Mouse (Mus musculus) hindbrain, embryonic 14.5 days (tissue): ENCODE data around the gene Hdhd3. TPM values are rescaled to one million over a fixed set of nuclear protein-coding genes. Genes with fewer than 3 reads are reported as not detected.

Experiments used
- ATAC-seq: fragments of 200-750 bp; cut with Nextera tagmentation; 2 replicates; pipeline ENCODE4 v1.8.0; 2017; ENCODE audit warnings: moderate number of reproducible peaks, mild to moderate bottlenecking, moderate TSS enrichment, moderate library complexity; ENCODE audit not compliant: low FRiP score
- DNase-seq: peaks from one replicate; pipeline ENCODE4 v3.0.0-alpha.2; 2015; ENCODE audit warnings: low spot score
- H3K27ac ChIP-seq: fragments of 300-500 bp; sonication (generic); 2 replicates; pipeline ENCODE4 v1.5.1; 2014; ENCODE audit warnings: mild to moderate bottlenecking, moderate library complexity
- H3K27me3 ChIP-seq: fragments of 300-500 bp; sonication (generic); 2 replicates; pipeline ENCODE4 v1.6.1; 2014; ENCODE audit warnings: mild to moderate bottlenecking, low read length, mixed read lengths; ENCODE audit not compliant: control insufficient read depth, insufficient read depth
- H3K36me3 ChIP-seq: fragments of 300-500 bp; sonication (generic); replicated peaks from 2 replicates; pipeline ENCODE4 v1.6.1; 2014; ENCODE audit not compliant: control insufficient read depth, insufficient read depth
- H3K4me1 ChIP-seq: fragments of 300-500 bp; sonication (generic); replicated peaks from 2 replicates; pipeline ENCODE4 v1.6.1; 2014; ENCODE audit warnings: antibody characterized with exemption, low read length, mixed read lengths; ENCODE audit not compliant: control insufficient read depth, insufficient read depth
- H3K4me2 ChIP-seq: fragments of 300-500 bp; sonication (generic); replicated peaks from 2 replicates; pipeline ENCODE4 v1.6.1; 2014; ENCODE audit warnings: mild to moderate bottlenecking, moderate library complexity
- H3K4me3 ChIP-seq: fragments of 300-500 bp; sonication (generic); replicated peaks from 2 replicates; pipeline ENCODE4 v1.5.1; 2014; ENCODE audit warnings: mild to moderate bottlenecking, low read length
- H3K9ac ChIP-seq: fragments of 300-500 bp; sonication (generic); 2 replicates; pipeline ENCODE4 v1.6.1; 2014
- H3K9me3 ChIP-seq: fragments of 300-500 bp; sonication (generic); 2 replicates; pipeline ENCODE4 v1.6.1; 2016; ENCODE audit warnings: low read length; ENCODE audit not compliant: control insufficient read depth
- WGBS: fragments of 180-500 bp; shearing (Covaris S2); extraction: QIAGEN DNeasy Blood & Tissue Kit; methylation state at CpG from one replicate; pipeline ENCODE4 v1.1.7; 2014; 5-methylcytosine and 5-hydroxymethylcytosine counted together
- polyA plus RNA-seq: library from polyadenylated mRNA; unstranded; fragments of >200 nt; fragmentation: Nextera tagmentation; extraction: Ambion mirVana; gene quantifications from 2 replicates; pipeline ENCODE4 v1.2.1, GENCODE M21; 2014

Gene Hdhd3
- polyA plus RNA-seq, 1 experiment from 2014 or later: 13.3 TPM

- Histone ChIP-seq H3K4me3 (peak within 1 kb of the TSS; percentile 69), H3K9ac (peak within 1 kb of the TSS; percentile 84), H3K27ac (peak within 1 kb of the TSS; percentile 98), H3K4me1 (peaks cover 13% of the 10 kb centered on the region; the same call in 1 of the 2 replicates), H3K9me3 (no peaks in the 10 kb centered on the region), H3K27me3 (no peaks in the 10 kb centered on the region), H3K36me3 (0 out of 2 replicates have a peak, but pooled peaks cover 7% of the 10 kb centered on the region), H3K4me2 (peak within 1 kb of the TSS; percentile 79)
- WGBS: under 1% methylated on average over 59 of the region's 59 CpGs
- ATAC-seq (peak; percentile 98), DNase-seq (peak; percentile 99)
Observed at GRCm38 (mm10) chr4:62524651-62525488, 21.6 kb upstream of the Hdhd3 start, which contains the start of the genes Pole3 and 4933430I17Rik. Gene Pole3 (minus strand): TSS chr4:62525068. Gene 4933430I17Rik (plus strand): TSS chr4:62525369.

GRCm38 (mm10) chr4:62520892-62521400 is 17.7 kb upstream of the Hdhd3 start:
- no peak for ATAC-seq
- Histone ChIP-seq H3K9ac (no peak overlapping the region), H3K27me3 (no peaks in the 10 kb centered on the region)

GRCm38 (mm10) chr4:62519849-62520233 is 16.6 kb upstream of the Hdhd3 start, which contains the start of gene Alad:
Gene Alad (minus strand): TSS chr4:62519918.
- Histone ChIP-seq H3K36me3 (0 out of 2 replicates have a peak, but pooled peaks cover 7% of the 10 kb centered on the region), H3K4me2 (peak within 1 kb of the TSS; percentile 58), H3K4me3 (peak within 1 kb of the TSS; percentile 70), H3K9me3 (no peaks in the 10 kb centered on the region), H3K27me3 (no peaks in the 10 kb centered on the region), H3K9ac (peak within 1 kb of the TSS; percentile 69), H3K4me1 (peaks cover 25% of the 10 kb centered on the region), H3K27ac (peak within 1 kb of the TSS; percentile 75)
- ATAC-seq (peak; percentile 90), DNase-seq (peak; percentile 79)
- under 1% methylated on average over 37 of the region's 37 CpGs for WGBS

More at GRCm38 (mm10) chr4:62520892-62521400, 17.7 kb upstream of the Hdhd3 start:
- H3K4me2 ChIP-seq: peak overlapping the region; percentile 58; the same call in 1 of the 2 replicates
- no peak for DNase-seq
- H3K4me1 ChIP-seq: peaks cover 25% of the 10 kb centered on the region
- H3K9me3 ChIP-seq: no peaks in the 10 kb centered on the region
- no peak overlapping the region; the same call in 1 of the 2 replicates for H3K4me3 ChIP-seq
- WGBS: 91% methylated on average over 2 of the region's 2 CpGs
- 0 out of 2 replicates have a peak, but pooled peaks cover 7% of the 10 kb centered on the region for H3K36me3 ChIP-seq
- no peak overlapping the region for H3K27ac ChIP-seq

GRCm38 (mm10) chr4:62519122-62519848 is 16.0 kb upstream of the Hdhd3 start:
- H3K36me3 ChIP-seq: 0 out of 2 replicates have a peak, but pooled peaks cover 7% of the 10 kb centered on the region
- H3K4me2 ChIP-seq: peak overlapping the region; percentile 58
- DNase-seq: no peak
- H3K4me3 ChIP-seq: peak overlapping the region; percentile 70
- H3K4me1 ChIP-seq: peaks cover 23% of the 10 kb centered on the region
- peak overlapping the region; percentile 69 for H3K9ac ChIP-seq
- WGBS: 4% methylated on average over 26 of the region's 26 CpGs
- no peaks in the 10 kb centered on the region for H3K27me3 ChIP-seq
- peak; percentile 82 for ATAC-seq
- H3K27ac ChIP-seq: peak overlapping the region; percentile 75
- no peaks in the 10 kb centered on the region for H3K9me3 ChIP-seq

GRCm38 (mm10) chr4:62518416-62519121 is 15.3 kb upstream of the Hdhd3 start:
- Histone ChIP-seq H3K4me1 (peaks cover 18% of the 10 kb centered on the region), H3K9ac (peak overlapping the region; percentile 69), H3K4me2 (peak overlapping the region; percentile 58), H3K9me3 (no peaks in the 10 kb centered on the region), H3K27me3 (no peaks in the 10 kb centered on the region), H3K27ac (peak overlapping the region; percentile 75; the same call in 1 of the 2 replicates), H3K4me3 (peak overlapping the region; percentile 70), H3K36me3 (peaks cover 12% of the 10 kb centered on the region)
- DNase-seq: no peak
- no peak for ATAC-seq
- 60% methylated on average over 13 of the region's 13 CpGs for WGBS

GRCm38 (mm10) chr4:62517538-62518415 is 14.5 kb upstream of the Hdhd3 start:
- WGBS: 88% methylated on average over 10 of the region's 10 CpGs
- no peaks in the 10 kb centered on the region for H3K27me3 ChIP-seq
- H3K9ac ChIP-seq: no peak overlapping the region
- no peak overlapping the region for H3K27ac ChIP-seq
- no peaks in the 10 kb centered on the region for H3K9me3 ChIP-seq
- ATAC-seq: no peak
- no peak for DNase-seq
- H3K4me2 ChIP-seq: peak overlapping the region; percentile 58; the same call in 1 of the 2 replicates
- peaks cover 16% of the 10 kb centered on the region for H3K36me3 ChIP-seq
- H3K4me3 ChIP-seq: no peak overlapping the region
- peaks cover 18% of the 10 kb centered on the region for H3K4me1 ChIP-seq

GRCm38 (mm10) chr4:62517046-62517445 is 13.8 kb upstream of the Hdhd3 start:
- H3K9me3 ChIP-seq: no peaks in the 10 kb centered on the region
- no peak overlapping the region for H3K4me2 ChIP-seq
- peaks cover 18% of the 10 kb centered on the region for H3K4me1 ChIP-seq
- no peak overlapping the region for H3K27ac ChIP-seq
- H3K4me3 ChIP-seq: no peak overlapping the region
- H3K9ac ChIP-seq: no peak overlapping the region
- DNase-seq (no peak), ATAC-seq (no peak)
- peaks cover 20% of the 10 kb centered on the region for H3K36me3 ChIP-seq
- H3K27me3 ChIP-seq: no peaks in the 10 kb centered on the region
- 92% methylated on average over 8 of the region's 8 CpGs for WGBS

- no peak for ATAC-seq
- no peak overlapping the region for H3K4me2 ChIP-seq
- no peak for DNase-seq
- no peaks in the 10 kb centered on the region for H3K9me3 ChIP-seq
- no peak overlapping the region for H3K9ac ChIP-seq
- no peaks in the 10 kb centered on the region for H3K27me3 ChIP-seq
- H3K36me3 ChIP-seq: peaks cover 24% of the 10 kb centered on the region
- H3K27ac ChIP-seq: no peak overlapping the region
- 90% methylated on average over 1 of the region's 1 CpGs for WGBS
- peaks cover 18% of the 10 kb centered on the region for H3K4me1 ChIP-seq
- no peak overlapping the region for H3K4me3 ChIP-seq
Observed at GRCm38 (mm10) chr4:62516579-62516978, 13.3 kb upstream of the Hdhd3 start.
